Mouse (Mus musculus) lung, postnatal 0 days (tissue): ENCODE measurements at regions not wholly inside any gene's neighbourhood (a gene's known extent, or its start where the extent isn't known, plus 50 kb on each side); places are given as distances from the start of the nearest gene placed in this dataset.

Source experiments
- CTCF ChIP-seq: IDR thresholded peaks from 2 replicates; pipeline ENCODE4 v1.5.1; 2016; ENCODE audit warnings: antibody characterized with exemption, mild to moderate bottlenecking
- EP300 ChIP-seq: IDR thresholded peaks from 2 replicates; pipeline ENCODE4 v1.6.1; 2016; ENCODE audit warnings: antibody characterized with exemption, mild to moderate bottlenecking, control low read depth

DNA sequence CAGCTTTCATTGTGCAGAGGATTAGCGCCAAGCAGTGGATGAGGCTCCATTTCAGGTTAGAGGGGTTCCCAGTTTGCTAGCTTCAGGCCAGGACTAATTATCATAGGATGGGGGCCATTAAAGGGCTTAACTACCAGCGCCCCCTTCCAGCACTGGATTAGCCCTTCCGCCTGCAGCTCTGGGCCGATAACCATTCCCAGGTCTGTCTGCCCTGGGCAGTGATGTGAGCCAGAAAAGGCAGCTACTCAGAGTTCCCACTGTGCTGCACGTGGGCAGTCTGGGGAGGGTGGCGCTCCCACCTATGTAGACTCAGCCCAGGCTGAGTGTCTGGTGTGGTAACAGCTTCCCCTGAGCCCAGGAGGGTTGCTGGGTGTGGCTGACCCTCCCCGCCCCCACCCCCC lies 219.6 kb upstream of the Sox14 start:
- TF ChIP-seq CTCF (no peak), EP300 (no peak)
